Mouse (Mus musculus) lung, postnatal 4 days (tissue): ENCODE measurements at regions not wholly inside any gene's neighbourhood (a gene's known extent, or its start where the extent isn't known, plus 50 kb on each side); places are given as distances from the start of the nearest gene placed in this dataset.

Experiments
- DNase-seq, 2 experiments: peaks; one replicate each; pipeline ENCODE4 v3.0.0; 2021

DNA sequence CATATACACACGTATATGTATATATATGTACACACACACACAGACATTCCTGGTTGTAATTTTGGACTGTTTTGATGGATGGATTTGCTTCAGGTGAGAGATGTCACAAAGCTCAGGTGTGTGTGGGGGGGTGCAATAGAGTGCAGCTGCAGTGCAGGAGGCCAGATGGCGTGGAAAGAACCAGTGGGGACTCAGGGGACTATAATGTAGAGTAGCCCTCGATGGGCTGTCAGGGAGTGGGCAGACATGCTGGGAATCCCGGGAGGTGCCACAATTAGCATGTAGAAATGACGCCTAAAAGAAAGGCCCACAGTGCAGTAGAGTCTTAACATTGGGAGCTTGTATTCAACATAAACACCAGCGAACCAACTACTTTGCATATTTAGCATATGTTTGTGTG is 763.5 kb upstream of the Car8 start:
- no peak for DNase-seq

DNA sequence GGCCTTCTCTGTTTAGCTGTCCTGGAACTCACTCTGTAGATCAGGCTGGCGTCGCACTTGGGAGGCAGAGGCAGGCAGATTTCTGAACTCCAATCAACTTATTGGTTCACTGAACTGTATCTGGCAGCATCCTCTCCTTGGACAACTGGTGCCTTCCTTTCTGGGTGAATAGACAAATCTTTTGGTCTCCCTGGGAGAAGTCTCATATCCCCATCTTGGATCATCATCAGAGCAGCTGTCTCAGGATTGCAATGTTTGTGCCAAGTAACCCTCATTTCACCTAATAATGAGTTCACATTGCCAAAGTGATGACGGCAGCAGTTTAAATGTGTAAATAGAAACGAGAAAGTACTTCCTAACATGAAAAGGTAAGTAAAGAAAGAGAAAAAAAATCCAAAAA is 759.8 kb upstream of the Car8 start:
- DNase-seq = no peak

DNA sequence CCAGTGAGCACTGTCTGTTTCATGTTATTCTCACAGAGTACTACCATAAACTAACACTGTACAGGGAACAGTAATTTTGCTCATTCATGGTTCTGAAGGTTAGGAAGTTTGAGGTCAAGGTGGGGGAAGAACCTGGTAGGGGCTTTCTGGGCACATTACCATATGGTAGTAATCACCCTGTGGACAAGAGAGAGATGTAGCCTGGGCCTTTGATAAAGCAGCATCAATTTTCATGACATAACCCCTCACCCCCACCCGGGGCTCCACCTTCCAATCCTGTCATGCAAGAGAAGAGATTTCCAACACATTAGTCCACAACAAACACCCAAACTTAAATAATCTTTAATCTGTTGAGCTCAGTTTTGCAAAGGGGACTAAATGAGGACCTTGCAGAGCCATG is 753.3 kb upstream of the Car8 start:
- no peak for DNase-seq

DNA sequence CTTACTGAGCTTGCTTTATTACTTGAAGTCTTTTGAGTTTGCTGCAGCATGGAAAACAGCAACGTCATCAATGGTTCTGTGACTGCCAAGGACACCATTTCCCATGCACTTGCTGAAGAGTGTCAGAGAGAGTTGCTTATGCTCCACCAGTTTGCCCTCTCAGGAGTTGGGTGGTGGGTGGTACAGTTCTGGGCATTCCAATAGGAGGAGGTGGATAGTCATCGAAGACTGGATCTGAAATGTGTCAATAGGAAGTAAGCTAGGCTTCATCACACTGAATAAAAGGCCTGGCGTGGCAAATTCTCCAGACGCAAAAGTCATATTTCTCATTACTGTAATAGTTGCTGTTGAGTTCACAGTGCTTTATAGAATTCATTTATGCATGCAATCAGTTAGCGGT is 751.7 kb upstream of the Car8 start:
- no peak for DNase-seq

DNA sequence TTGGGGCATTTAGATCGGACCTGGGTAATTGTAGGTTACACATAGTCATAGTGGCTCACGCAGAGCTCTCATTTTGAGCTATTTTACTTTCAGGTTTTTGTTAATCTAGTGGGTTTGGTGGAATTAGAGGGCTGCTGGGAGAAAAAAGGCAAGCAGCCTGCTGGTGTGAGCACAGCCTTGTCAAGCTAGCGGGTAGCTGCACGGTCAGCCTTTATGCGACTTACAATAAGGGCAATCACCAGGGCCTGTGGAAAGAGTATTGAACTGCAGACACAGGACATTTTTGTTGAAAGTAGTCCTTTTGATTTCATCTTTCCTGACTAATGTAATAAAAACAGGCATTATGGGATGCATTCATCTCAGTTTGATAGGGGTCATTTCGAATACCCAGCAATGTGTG is 750.8 kb upstream of the Car8 start:
- no peak for DNase-seq

DNA sequence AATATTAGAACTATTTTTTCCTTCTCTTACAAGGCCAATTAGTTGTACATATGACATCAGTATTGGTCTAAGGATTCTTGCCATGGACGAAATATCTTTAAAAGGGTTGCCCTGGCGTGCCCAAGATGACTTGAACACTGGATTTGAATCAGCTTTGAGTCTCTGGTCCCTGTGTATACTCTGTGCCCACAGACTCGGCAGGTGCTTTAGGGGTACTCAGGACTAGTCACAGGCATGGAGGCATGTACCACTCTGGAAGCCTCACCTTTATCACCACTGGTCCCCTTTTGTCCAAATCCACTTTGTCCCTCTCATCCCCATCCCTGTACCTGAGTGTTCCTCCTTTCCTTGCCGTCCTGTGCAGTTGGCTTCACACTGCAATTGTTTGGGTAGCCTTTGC is 750.3 kb upstream of the Car8 start:
- DNase-seq = no peak

DNA sequence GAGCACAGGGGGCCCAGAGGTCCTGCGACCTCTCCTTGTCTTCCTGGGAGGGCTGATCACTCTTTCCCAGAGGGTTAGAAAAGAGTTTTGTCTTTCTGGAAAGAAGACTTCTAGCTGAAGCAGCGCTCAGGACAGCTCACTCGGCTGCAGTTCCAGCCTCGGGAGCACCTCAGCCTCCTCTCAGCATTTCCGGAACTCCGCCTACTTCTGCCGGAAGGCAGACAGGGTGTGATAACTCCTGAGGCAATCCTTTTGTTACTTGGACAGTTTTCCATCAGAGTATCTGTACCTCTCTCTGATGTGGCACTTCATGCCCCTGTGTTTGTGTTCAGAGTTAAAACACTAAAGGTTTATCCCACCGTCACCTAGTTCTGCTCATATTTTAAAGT is 749.5 kb upstream of the Car8 start:
- no peak for DNase-seq

DNA sequence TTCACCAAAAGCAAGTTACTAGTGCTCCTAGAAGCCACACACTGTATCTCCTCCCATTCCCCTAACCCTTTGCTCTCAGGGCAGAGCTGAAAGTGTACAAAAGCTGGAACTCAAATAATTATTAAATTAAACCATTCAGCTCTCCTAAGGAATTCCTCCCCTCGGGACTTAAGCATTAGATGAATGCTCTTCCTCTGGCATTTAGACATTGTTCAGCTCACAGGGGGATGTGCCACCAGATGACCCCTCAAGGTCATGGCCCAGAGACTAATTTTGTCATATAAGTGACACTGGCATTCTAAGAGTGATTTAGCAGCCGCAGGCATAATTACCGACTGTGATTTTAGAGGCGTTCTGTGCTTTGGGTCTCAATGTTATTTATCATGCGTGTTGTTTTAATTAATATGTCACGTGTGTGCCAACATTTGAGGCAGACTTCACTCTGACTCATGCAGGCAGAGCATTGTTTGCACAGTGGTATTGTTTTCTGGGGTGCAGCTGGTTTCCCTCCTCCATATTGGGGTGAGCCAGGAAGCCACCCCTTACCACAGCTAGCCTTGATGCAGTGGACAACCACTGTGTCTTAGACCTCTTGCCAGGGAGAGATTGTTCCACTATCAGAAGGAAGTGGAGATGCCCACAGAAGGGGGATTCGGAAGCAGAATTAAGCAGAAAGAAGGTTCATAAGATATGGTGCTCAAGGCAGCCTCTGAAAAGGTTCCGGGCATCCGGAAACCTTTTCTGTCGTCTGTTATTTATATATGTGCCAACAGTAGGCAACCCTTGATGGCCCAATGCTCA is 748.9 kb upstream of the Car8 start:
- no peak for DNase-seq

DNA sequence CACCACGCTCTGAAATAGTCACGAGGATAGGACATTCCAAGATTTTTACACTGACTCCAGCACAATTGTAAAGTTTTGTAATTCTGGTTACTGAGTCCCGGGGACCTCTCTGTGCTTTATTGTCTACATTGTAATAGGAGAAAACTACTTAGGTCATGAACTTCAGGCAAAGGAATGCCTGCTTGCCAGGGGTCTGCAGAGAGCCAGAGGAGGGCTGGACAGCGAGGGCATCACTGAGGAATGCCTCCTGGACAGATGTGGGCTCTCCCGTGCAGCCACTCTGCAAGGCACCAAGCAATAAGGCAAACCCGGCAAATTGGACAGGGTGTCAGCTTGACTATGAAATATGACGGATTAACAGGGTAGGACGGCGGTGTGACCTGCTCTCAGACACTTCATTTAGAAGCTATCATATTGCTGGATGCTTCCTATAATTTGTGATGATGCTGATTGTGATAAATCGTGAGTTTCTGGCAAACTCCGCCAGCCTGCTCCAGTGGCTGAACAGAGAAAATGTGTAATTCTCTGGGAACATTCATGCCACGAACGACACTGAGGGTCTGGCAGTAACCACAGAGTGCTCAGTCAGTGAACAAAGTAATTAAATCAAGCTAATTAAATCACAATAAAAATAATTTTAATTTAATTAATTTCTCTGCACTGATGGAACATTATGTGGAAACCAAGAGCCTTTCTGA is 747.7 kb upstream of the Car8 start:
- no peak for DNase-seq

DNA sequence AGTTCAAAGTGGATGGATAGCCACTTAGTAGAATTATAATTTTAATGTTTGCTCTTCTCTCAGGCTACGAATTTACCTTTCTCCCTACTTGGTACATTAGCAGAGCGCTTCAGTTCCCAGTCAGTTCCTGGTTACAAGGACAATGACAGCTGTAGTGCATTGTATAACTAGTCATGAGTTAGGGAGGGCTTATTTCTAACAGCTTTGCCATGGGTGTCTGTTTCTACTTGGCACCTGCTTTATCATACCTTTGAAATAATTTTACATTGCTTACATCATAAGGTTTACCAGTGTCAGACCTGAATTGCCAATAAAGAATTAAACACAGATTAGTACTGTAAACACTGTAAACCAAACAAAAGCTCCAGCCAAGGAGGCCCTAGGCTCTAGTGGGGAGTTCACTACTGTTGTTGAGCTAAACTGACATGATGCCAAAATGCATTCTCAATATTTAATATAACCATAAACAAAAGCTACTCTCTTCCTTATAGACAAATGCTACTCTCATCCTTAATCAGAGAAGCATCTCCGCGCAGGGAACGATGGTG is 745.3 kb upstream of the Car8 start:
- no peak for DNase-seq

DNA sequence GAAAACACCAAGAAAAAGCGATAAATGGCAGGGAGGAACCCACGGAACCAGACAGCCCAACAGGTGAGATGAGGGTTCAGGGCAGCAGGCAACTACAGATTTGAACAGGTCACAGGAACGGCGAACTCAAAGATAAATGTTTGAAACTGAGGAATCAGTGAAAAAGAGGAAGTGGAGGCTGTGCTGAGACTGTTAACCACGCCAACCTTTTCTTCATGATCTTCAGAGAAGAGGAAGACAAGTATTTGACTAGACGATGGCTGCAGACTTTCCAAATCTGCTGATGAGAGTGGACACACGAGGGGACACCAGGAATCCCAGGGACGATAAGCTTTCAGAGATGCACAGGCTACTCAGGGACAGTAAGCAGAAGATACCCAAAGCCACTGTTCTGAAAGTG is 740.1 kb upstream of the Car8 start:
- no peak for DNase-seq

DNA sequence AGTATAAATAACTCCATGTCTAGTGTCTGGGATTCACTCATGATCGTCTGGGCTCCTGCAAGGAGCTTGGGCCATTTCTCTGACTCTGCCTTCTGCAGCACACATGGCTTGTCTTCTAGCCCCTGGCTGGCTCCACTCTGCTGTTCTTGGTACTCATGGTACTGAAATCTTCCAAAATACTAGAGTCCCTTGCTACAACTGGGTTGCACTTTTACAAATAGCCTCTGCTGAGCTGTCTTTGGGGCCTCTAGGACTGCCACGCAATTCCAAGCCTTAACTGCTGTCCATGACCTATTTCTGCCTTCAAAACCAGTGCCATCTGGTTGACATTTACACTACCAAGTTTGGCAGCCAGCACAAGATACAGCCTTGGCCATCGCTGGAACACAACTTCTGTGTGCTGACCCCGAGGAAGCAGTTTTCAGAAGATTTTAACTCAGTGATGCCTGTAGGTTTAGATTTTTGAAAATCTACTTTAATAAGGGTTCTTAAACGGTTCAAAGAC is 731.2 kb upstream of the Car8 start:
- DNase-seq = no peak

DNA sequence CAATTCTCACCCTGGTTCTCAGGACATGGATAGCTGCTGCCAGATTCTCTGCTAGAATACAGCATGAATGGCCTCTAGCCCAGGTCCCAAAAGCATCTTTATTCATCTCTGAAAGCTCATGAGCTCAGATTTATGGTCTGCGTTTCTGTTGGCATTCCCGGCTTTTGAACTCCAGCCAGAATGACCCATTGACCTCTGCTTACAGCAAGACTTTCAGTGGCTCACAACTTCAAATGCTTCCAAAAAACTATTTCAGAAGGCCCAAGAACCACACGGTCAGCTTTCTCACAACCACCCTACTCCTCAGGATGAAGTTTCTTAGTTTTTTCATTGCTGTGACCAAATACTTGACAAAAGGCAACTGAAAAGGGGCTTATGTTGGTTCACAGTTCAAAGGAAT is 729.9 kb upstream of the Car8 start:
- peak in 1 of 2 experiments; percentile 25 for DNase-seq

DNA sequence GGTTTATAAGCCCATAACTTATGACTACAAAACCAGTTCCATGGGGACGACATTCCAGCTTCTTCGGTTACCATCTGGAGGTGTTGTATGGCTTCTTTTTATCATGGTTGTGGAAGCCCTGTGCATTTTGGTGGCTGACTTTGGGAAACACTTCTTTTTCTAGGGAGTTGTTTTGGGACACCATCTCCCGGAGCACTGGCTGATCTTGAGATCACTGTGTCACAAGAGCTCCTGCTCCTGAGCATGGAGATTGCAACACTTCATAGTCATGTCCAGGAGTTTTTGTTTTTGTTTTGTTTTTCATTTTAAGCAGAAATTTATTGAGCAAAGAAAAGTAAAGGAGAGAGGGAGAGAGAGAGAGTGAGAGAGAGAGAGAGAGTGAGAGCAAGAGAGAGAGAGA is 729.1 kb upstream of the Car8 start:
- DNase-seq = no peak

DNA sequence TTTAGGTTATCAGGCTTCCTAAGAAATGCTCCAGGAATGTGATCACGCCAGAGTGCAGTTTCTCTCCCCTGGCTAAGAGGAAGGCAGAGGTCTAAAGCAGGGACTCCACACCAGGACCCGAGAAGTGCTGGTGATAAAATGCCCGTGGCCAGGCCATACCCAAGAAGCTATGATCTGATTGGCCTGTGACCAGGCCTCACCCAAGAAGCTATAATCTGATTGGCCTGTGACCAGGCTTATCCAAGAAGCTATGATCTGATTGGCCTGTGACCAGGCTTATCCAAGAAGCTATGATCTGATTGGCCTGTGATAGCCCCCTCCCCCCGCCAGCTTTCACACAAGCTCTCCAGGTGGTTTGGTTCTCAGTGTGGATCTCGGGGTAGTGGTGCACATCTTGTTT is 726.7 kb upstream of the Car8 start:
- peak in 1 of 2 experiments; percentile 23 for DNase-seq

DNA sequence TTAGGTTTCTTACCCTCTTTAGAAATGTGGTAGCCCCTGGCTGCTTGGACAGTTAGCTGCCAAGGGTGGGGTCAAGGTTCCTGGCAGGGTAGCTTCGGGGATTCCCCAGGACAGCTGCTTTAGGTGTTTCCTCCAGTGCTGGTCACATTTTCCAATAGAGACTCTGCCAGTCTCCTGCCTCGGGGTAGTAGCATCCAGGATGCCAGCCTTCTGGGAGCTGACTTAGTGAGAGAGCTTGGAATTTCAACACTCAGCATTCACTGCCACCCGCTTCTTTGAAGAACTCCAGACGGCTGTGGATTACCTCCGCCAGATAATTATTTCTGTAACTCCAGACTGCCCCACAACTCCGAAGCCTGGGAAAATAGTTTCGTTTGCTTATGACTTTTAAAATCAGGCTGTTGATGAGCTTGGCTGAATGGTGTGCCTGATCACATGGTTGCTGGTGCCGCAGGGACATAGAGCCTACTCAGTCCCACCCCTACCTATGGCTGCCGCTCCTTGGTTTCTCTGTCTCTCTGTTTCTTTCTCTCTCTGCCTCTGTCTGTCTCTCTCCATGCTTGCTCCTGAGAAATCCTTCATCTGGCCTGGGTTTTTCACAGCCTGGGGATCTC is 724.2 kb upstream of the Car8 start:
- no peak for DNase-seq

DNA sequence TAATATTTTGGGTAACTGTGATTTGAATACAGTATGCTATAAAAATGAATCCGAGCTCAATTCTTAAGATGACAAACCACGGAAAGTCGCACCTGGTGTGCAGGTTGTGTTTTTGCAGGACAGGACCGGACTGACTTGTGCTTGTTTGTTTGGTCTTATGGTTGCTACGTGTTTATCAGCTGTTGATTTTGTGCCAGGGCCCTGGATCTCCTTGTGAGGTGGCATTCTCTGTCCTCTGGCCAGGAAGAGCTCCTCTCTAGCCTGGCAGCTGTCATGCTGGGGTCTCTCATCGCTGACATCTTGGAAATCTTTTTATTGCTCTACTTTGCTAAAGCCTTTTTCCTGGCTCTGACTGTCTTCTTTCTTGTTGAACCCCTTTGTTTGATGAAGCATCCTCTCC is 723.0 kb upstream of the Car8 start:
- DNase-seq = no peak

DNA sequence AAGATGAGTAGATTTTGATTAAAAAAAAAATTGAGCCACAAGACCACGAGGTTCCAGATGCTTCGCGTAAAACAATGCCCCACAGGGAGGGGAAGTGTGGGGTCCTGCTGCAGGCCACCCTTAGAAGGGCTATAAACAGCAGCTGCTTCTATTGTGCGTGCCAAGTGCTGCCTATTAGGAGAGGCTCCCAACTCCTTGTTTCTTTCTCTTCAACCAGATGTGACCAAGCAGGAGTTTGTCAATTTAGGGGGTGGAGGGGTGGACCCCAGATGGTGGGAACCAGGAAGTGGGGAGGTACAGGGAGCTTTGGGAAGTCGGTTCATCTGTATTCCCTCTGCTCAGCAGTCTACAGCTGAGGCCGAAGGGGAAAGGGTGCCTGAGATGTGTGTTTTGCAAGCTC is 718.9 kb upstream of the Car8 start:
- no peak for DNase-seq

DNA sequence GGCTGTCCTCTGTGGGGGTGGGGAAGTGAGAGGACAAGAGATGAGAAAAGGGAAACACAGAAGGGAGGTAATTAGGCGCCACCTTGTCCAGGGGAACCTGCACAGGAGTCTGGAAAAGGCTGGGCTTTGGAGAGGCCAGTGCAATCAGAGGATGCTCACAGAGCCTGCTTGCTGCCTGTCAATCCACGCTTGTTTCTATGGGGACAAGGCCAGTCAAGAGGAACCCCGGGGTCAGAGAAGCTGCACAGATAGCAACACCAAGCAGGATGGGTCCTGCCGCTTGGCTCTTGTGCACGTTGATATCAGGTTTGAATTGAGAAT is 718.1 kb upstream of the Car8 start:
- DNase-seq = no peak

DNA sequence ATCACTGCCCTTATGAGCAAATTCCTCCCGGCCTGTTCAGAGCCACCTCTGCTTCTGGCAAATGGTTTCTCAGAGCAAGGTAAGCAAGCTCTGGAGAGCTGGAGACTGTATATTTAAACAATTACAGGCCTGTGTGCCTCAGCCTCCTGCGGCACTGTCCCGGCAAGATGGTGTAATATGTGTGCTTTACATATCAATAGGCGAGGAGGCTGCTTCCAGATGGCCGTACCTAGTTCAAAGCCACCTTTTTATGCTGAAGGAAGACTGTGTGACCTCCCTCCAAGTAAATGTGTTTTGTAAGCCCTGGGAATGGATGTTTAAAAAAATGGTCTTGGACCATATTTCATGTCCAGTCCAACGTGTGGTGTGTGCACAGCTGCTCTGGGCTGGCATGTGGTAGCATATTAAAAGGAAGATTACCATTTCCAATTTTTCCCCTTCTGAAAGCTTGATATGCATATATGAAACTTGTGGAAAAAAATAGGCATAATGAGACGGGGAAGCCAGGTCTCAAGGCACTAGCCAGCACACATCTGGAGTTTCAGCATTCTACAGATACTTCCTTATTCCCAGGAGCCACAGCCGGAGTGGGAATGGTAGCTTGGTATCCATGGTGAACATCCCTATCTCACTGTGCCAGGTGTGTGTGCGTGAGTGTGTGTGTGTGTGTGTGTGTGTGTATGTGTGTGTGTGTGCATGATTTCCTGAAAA is 717.6 kb upstream of the Car8 start:
- DNase-seq = no peak

DNA sequence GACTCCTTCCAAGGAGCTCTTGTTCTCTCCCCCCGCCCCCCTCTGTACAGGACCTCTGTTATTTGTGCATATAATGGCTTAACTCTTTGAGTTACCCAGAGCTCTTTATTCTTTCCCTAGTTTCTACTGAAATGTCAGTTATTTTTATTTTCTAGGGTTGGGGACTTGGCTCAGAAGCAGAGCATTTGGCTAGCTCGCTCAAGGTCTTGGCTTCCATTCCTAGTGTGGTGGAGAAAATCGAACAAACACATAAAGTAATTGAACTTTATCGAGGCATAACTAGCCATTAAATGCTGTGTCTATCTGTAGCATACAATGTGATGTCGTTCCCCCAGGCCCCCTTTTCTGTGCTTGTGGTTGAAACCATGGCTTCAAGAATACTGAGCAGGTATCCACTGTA is 716.5 kb upstream of the Car8 start:
- no peak for DNase-seq

DNA sequence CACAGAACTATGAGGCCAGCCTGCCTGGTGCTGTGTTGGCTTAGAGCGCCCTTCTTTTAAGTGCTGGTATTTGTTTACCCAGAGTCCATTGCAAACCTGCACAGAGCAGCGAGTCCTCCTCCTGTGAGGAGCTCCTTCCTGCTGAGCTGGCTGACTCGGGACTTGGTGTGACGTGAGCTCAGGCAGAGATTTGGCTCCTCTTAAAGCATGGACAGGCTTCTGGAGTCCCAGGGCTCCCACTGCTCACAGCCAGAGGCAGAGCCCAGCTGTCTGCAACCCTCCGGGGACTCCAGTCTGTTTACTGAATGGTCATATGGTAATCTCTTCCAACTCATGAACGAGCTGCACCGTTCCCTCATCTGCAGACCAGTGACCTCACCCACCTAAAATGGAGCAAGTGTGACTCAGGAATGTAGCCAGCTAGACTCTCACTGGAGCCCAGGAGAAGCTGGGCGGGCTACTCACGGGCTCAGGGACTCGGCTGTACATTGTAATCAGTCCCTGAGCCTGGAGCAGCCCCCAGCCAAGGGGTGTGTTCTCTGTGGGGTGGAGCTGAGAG is 715.6 kb upstream of the Car8 start:
- peak; percentile 62 to 82 for DNase-seq

DNA sequence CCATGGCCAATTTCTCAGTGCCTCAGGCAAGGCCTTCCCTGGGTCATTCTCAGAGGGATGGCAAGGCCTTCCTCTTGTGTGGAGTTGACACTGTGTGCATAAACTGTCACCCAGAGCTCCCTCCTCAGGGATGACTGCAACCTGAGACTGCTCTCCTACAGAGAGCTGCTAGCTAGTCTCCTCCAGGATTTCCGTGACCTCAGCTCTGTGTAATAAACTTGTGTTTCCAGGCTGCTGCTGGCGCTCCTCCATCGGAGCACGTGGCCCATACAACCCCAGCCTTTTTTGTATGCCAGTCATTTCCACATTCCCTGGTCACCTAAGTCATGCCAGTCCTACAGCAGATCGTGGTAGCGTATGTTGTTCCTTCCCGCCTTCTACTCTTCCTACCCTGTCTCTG is 714.3 kb upstream of the Car8 start:
- no peak for DNase-seq
